Mouse (Mus musculus) small intestine, adult 2 months (tissue): Measurements from ENCODE around the gene Tbl2.
A peak's percentile ranks its signal among the peaks of the same experiment; 100 is the strongest.

ENCODE experiments used
- CTCF ChIP-seq: fragments of 200-500 bp; IDR thresholded peaks from 2 replicates; pipeline ENCODE4 v1.5.1; 2012; ENCODE audit warnings: low read depth, mild to moderate bottlenecking, control low read depth, inconsistent platforms, low read length, moderate library complexity, mixed read lengths; ENCODE audit not compliant: insufficient replicate concordance, insufficient read length; ENCODE audit errors: extremely low read depth
- POLR2A ChIP-seq: fragments of 200-500 bp; IDR thresholded peaks from 2 replicates; pipeline ENCODE4 v1.6.1; 2012; ENCODE audit warnings: low read depth, mild to moderate bottlenecking, control low read depth, inconsistent platforms, low read length, moderate library complexity

DNA sequence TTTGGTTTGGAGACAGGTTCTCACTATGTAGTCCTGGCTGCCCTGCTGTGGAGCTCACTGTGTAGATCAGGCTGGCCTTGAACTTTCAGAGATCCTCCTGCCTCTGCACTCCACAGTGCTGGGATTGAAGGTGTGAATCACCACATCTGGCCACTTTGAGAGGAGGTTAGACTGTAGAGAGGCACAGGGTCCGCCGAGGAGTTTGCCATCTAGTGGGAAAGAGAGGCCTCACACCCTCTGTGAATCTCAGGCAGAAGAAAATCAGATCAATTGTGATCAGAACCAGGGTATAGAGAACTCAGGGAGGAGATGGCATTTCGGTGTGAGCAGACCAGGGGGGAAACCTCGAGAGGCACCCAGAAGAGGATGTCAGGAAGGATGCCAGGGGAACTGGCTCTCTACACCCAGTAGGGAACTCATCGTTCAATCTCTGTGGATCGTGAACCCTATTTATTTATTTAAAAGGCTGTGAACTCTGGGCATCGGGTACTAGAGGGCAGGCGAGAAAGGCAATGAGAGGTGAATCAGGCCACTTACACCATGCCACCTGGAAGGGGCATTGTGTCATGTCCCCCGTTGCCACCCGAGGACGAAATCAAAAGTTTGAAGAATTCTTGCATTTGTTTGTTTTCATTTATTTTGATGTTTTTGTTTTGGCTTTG is 45.3 kb upstream of the Tbl2 start:
- TF ChIP-seq CTCF (peak; percentile 56; the same call in 1 of the 2 replicates), POLR2A (no peak)
